Mouse (Mus musculus) MEL (cell line): ENCODE results near the gene Auts2.

Source experiments
- E2F4 ChIP-seq: IDR thresholded peaks from 2 replicates; pipeline ENCODE4 v1.6.1; 2011; ENCODE audit warnings: low read depth, low read length, improper control_type of control experiment, borderline replicate concordance
- GABPA ChIP-seq: IDR thresholded peaks from 2 replicates; pipeline ENCODE4 v1.6.1; 2012; ENCODE audit warnings: low read depth, mild to moderate bottlenecking, inconsistent platforms, low read length, improper control_type of control experiment, moderate library complexity
- POLR2A ChIP-seq, 2 experiments: IDR thresholded peaks; 2 replicates each; pipeline ENCODE4 v1.6.1; 2011 to 2012; ENCODE audit warnings: low read length in 2 of 2, mild to moderate bottlenecking in 2 of 2, control low read depth in 1 of 2, improper control_type of control experiment in 1 of 2, low read depth in 1 of 2, moderate library complexity in 1 of 2; ENCODE audit not compliant: control insufficient read depth in 1 of 2, insufficient read depth in 1 of 2, poor library complexity in 1 of 2
- ZC3H11A ChIP-seq: IDR thresholded peaks from 2 replicates; pipeline ENCODE4 v1.6.1; 2012; ENCODE audit warnings: low read depth, mild to moderate bottlenecking, inconsistent platforms, low read length, improper control_type of control experiment

DNA sequence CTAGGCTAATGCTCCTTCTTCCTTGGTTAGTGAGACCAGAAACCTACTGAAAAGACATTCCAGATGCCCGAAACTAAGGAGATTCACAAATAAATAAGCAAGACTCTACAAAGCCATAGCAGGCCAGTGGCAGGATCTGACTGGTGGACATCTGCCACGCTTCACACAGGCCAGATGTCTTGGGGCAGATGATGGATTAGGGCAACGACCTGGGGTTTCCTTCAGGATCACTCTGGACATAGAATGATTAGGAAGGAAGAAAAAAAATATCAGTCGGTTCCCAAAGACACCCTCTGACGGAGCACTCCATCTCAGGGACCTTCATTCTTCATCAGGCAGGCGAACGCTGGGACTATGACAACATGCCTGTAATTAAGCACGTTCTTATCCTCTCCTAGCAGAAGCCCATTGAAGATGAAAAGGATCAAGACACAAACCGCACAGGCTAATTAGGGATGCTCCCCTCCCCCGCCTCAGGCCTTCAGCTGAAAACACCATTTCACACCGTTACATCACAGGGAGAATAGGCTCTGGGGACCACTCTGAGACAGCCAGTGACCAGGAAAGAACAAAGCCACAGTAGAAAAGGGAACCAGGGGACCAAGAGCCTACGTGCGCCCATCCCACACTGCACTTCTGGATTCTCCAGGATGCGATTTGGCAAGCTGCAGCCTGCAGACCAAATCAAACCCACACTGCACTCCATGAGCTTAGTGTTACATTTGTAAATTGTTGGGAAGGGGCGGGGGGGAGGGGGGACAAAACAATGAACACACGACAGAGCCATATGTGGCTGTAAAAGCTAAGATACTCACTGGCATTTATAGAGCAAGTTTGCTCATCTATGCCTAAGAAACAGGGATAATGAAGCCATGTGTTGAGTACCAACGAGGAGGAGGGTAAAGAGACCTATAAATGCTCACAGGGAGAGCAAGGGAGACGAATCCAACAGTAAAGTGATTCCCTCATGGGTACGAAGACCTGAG lies 710.0 kb downstream of the Auts2 start:
- no peak for TF ChIP-seq E2F4
- TF ChIP-seq POLR2A (IDR thresholded peaks at IDR 0.05; ENCODE audit: control insufficient read depth in 1 of 2, insufficient read depth in 1 of 2, low read depth in 1 of 2, low read length in 2 of 2, poor library complexity in 1 of 2), result no peak
- TF ChIP-seq ZC3H11A, result no peak
- no peak for TF ChIP-seq GABPA
